Mouse (Mus musculus) midbrain, postnatal 0 days (tissue): ENCODE measurements around the gene Myo1b. TPM values are rescaled to one million over a fixed set of nuclear protein-coding genes. Genes with fewer than 3 reads are reported as not detected.

Source experiments
- ATAC-seq: fragments of 200-750 bp; cut with Nextera tagmentation; 2 replicates; pipeline ENCODE4 v1.8.0; 2017; ENCODE audit warnings: moderate number of reproducible peaks, mild to moderate bottlenecking, moderate TSS enrichment, moderate library complexity; ENCODE audit not compliant: low FRiP score
- DNase-seq: peaks from one replicate; pipeline ENCODE4 v3.0.0-alpha.2; 2015; ENCODE audit warnings: low spot score
- H3K27ac ChIP-seq: fragments of 300-500 bp; sonication (generic); 2 replicates; pipeline ENCODE4 v1.5.1; 2014; ENCODE audit warnings: low read depth, mild to moderate bottlenecking, low read length, mixed read lengths
- H3K27me3 ChIP-seq: fragments of 300-500 bp; sonication (generic); 2 replicates; pipeline ENCODE4 v1.6.1; 2014; ENCODE audit warnings: low read length, control low read depth, mixed read lengths; ENCODE audit not compliant: insufficient read depth
- H3K36me3 ChIP-seq: fragments of 300-500 bp; sonication (generic); 2 replicates; pipeline ENCODE4 v1.6.1; 2014; ENCODE audit warnings: low read length, control low read depth, mixed read lengths; ENCODE audit not compliant: insufficient read depth
- H3K4me1 ChIP-seq: fragments of 300-500 bp; sonication (generic); 2 replicates; pipeline ENCODE4 v1.6.1; 2014; ENCODE audit warnings: mild to moderate bottlenecking, control low read depth, antibody characterized with exemption, low read length, mixed read lengths; ENCODE audit not compliant: insufficient read depth
- H3K4me2 ChIP-seq: fragments of 300-500 bp; sonication (generic); 2 replicates; pipeline ENCODE4 v1.6.1; 2014; ENCODE audit warnings: low read depth, mild to moderate bottlenecking, low read length, mixed read lengths; ENCODE audit not compliant: poor library complexity, severe bottlenecking
- H3K4me3 ChIP-seq: fragments of 300-500 bp; sonication (generic); 2 replicates; pipeline ENCODE4 v1.5.1; 2014; ENCODE audit warnings: low read depth, mild to moderate bottlenecking, low read length, moderate library complexity
- H3K9ac ChIP-seq: fragments of 300-500 bp; sonication (generic); replicated peaks from 2 replicates; pipeline ENCODE4 v1.6.1; 2014; ENCODE audit warnings: mild to moderate bottlenecking, low read length, moderate library complexity, mixed read lengths; ENCODE audit not compliant: poor library complexity, severe bottlenecking
- H3K9me3 ChIP-seq: fragments of 300-500 bp; sonication (generic); 2 replicates; pipeline ENCODE4 v1.6.1; 2016; ENCODE audit warnings: low read length, control low read depth
- CTCF ChIP-seq: IDR thresholded peaks from 2 replicates; pipeline ENCODE4 v1.5.1; 2016; ENCODE audit warnings: antibody characterized with exemption, mild to moderate bottlenecking
- WGBS: fragments of 180-500 bp; shearing (Covaris S2); extraction: QIAGEN DNeasy Blood & Tissue Kit; methylation state at CpG from one replicate; pipeline ENCODE4 v1.1.7; 2014; 5-methylcytosine and 5-hydroxymethylcytosine counted together
- polyA plus RNA-seq: library from polyadenylated mRNA; unstranded; fragments of >200 nt; fragmentation: Nextera tagmentation; extraction: Ambion mirVana; gene quantifications from 2 replicates; pipeline ENCODE4 v1.2.1, GENCODE M21; 2015
- total RNA-seq: library from RNA; depleted of rRNA; stranded (reverse); fragments of >200 nt; gene quantifications from 2 replicates; pipeline ENCODE4 v1.2.3, GENCODE M21; 2014; rRNA removed

The Myo1b gene
- total and polyA plus RNA-seq, 2 experiments from 2014 or later = 33.5 to 41.0 TPM

DNA sequence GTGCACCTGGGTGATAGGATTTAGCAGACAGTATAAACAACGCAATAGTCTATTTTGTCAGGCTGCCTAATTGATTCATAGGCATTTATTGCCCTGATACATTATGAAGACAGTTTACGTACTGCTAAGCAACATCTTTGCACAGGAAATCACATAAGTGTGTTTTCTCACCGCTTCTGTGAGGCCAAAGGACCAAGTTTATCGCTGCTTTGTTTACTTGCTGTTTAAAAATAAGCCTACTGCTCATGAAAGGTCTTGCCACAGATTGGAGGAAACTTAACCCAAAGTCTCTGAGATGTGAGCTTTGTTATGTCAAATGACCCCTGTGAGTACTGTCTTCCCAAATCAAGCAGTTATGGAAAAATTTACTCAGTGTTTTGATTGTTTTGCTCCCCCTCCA lies 187.1 kb downstream of the Myo1b start:
- Histone ChIP-seq H3K4me2 (no peak overlapping the region), H3K27ac (no peak overlapping the region), H3K9ac (no peak overlapping the region), H3K36me3 (no peaks in the 10 kb centered on the region), H3K9me3 (no peaks in the 10 kb centered on the region), H3K27me3 (no peaks in the 10 kb centered on the region), H3K4me3 (no peak overlapping the region), H3K4me1 (no peaks in the 10 kb centered on the region)
- WGBS = 90% methylated on average over 4 of the region's 4 CpGs
- ATAC-seq (no peak), DNase-seq (no peak)
- no peak for TF ChIP-seq CTCF

DNA sequence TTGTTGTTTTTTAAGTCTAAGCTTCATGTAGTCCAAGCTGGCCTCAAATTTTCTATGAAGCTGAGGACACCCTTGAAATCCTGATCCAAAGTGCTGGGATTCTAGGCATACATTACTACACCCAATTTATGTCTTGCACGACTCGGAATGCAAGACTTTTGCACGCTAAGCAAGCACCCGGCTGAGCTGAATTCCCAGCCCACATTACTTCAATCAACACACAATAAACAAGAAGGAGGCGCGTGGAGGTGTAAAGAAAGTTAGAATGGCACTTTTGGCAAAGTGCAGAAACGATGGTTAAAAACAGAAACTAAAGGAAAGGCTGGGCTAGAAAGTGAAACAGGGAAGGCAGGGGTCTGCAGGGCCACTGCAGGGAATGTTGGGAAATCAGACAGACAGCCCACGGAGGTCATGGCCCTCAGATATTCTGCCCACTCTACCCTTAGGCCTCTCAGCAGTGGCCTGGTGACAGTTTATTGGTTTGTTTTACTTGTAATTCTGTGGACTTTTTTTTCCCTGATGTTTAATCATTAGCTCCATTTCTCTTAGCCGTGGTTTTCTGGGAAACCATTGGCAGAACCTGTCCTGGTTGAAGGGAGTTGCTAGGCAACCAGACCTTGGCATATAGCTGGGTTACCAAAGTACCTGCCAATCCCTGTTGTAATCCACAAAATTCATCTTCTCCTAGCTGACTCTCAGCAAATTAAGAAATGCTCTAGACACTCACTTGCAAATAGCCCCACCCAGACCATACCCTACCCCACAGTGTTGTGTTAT lies 195.8 kb downstream of the Myo1b start:
- 0 out of 2 replicates have a peak, but pooled peaks cover 5% of the 10 kb centered on the region for H3K4me1 ChIP-seq
- no peaks in the 10 kb centered on the region for H3K27me3 ChIP-seq
- no peaks in the 10 kb centered on the region for H3K9me3 ChIP-seq
- WGBS = 53% methylated on average over 9 of the region's 9 CpGs
- H3K4me2 ChIP-seq = no peak overlapping the region
- no peaks in the 10 kb centered on the region for H3K36me3 ChIP-seq
- H3K27ac ChIP-seq = no peak overlapping the region
- peak; percentile 52 for DNase-seq
- H3K9ac ChIP-seq = no peak overlapping the region
- ATAC-seq = no peak
- no peak for TF ChIP-seq CTCF
- no peak overlapping the region for H3K4me3 ChIP-seq

DNA sequence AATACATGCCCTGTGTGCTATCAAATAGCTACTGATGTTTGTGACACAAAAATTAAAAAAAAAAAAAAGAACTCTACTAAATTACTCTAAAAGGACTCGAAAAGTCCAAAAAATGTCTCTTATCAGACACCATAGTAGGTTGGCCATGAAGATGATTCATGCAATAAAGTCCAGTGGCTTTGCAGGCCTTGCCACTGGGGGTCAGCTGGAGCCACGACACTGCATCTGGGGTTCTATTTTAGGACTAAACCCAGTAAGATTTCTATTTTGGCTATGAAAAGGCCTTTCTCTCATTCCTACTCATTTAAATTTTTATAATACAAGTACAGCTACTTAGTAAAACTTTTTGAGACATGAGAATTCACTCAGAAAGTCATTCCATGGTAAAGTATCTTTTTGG lies 205.0 kb downstream of the Myo1b start:
- TF ChIP-seq CTCF = no peak
- no peak overlapping the region for H3K4me2 ChIP-seq
- no peak overlapping the region for H3K9ac ChIP-seq
- 72% methylated on average over 2 of the region's 2 CpGs for WGBS
- H3K4me3 ChIP-seq = no peak overlapping the region
- no peaks in the 10 kb centered on the region for H3K36me3 ChIP-seq
- 0 out of 2 replicates have a peak, but pooled peaks cover 2% of the 10 kb centered on the region for H3K9me3 ChIP-seq
- DNase-seq (no peak), ATAC-seq (no peak)
- no peak overlapping the region for H3K27ac ChIP-seq
- no peaks in the 10 kb centered on the region for H3K4me1 ChIP-seq
- H3K27me3 ChIP-seq = no peaks in the 10 kb centered on the region

DNA sequence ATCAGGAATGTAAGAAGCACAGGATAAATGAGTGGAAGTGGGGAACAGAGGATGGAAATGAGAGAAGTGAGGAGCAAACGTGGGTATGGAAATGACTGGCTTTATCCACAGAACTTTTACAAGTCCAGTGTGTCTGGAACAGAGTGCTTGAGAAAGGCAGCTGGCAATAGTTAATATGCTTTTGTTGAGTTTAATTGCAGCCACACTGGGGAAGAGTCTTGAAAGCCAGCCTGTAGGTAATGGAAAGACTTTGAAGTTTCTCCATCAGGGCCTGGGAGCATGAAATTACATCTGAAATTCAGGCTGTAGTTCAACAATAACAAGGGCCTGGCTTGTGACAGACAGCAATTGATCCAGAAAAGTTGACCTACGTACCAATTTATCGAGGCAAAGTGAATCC lies 209.8 kb downstream of the Myo1b start:
- TF ChIP-seq CTCF = no peak
- H3K9ac ChIP-seq = no peak overlapping the region
- H3K36me3 ChIP-seq = no peaks in the 10 kb centered on the region
- H3K27ac ChIP-seq = no peak overlapping the region
- 0 out of 2 replicates have a peak, but pooled peaks cover 2% of the 10 kb centered on the region for H3K9me3 ChIP-seq
- H3K27me3 ChIP-seq = no peaks in the 10 kb centered on the region
- H3K4me1 ChIP-seq = no peaks in the 10 kb centered on the region
- ATAC-seq = no peak
- no peak overlapping the region for H3K4me2 ChIP-seq
- no peak overlapping the region for H3K4me3 ChIP-seq
- no peak for DNase-seq
- WGBS = 60% methylated on average over 3 of the region's 3 CpGs

DNA sequence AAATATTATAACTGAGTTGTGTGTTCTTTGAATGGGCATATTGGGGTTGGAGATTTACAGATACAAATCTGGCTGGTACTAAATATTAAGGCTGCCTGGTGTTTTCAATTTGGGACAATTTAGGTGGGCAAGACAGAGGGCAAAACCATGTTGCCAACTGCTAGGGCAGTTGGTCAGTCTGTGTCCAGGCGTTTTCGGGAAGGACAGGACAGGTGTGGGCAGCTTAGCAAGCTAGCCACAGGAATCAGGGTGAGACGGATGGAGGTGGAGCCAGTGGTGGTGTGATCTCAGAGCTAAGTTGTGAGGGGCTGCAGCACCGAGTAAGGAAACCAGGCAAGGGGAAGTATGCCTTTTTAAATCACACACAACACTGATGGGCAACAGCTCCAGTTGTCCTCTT lies 211.3 kb downstream of the Myo1b start:
- no peaks in the 10 kb centered on the region for H3K27me3 ChIP-seq
- no peaks in the 10 kb centered on the region for H3K4me1 ChIP-seq
- no peak for ATAC-seq
- H3K27ac ChIP-seq = no peak overlapping the region
- WGBS = 86% methylated on average over 4 of the region's 4 CpGs
- H3K36me3 ChIP-seq = no peaks in the 10 kb centered on the region
- no peak overlapping the region for H3K4me2 ChIP-seq
- H3K9me3 ChIP-seq = 0 out of 2 replicates have a peak, but pooled peaks cover 2% of the 10 kb centered on the region
- no peak overlapping the region for H3K4me3 ChIP-seq
- no peak for DNase-seq
- H3K9ac ChIP-seq = no peak overlapping the region
- no peak for TF ChIP-seq CTCF

Other genes with a start within 250 kb of the Myo1b start
- gene Stat4, start 71.1 kb upstream of the Myo1b start, total RNA-seq = 0.60 and 0.80 TPM in 2 replicates
- 0.61 and 0.74 TPM in 2 replicates for gene Stat4, start 71.1 kb upstream of the Myo1b start, polyA plus RNA-seq
- 27.5 and 28.9 TPM in 2 replicates for gene Stat1, start 203.4 kb upstream of the Myo1b start, total RNA-seq
- gene Stat1, start 203.4 kb upstream of the Myo1b start, polyA plus RNA-seq = 11.2 and 13.0 TPM in 2 replicates